Mouse (Mus musculus): Measurements from ENCODE around the gene Tnfrsf25. TPM values are rescaled to one million over a fixed set of nuclear protein-coding genes. Genes with fewer than 3 reads are reported as not detected.
A peak's percentile ranks its signal among the peaks of the same experiment; 100 is the strongest.

Gene Tnfrsf25
- polyA plus RNA-seq, 1 experiment from 2014 or later: 1.4 TPM

DNA sequence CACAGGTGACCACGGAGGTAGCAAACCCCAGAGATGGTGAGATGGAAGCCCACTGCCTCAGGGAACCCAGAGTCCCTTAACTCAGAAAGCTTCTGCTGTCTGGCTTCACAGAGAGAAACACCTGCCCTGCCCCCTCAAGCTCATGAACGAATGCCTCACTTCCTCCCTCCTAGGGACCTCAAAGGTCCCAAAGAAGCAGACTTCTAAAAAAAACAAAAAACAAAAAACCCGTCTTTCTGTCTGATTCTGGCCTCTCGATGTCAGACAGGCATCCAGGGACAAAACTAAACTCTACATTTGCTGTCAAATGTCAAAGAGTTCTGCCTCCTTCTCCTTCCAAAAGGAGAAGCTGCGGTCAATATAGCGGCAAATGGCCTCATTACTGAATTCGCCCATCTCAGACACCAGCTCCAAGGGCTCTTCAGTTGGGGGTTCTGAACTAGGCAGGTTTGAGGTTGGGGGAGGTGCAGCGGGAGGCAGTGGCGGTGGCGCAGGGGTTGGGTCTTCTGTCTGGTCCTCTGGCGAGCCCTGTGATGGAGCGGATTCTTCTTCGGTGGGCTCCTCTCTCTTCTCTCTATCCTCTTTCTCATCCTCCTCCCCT is 8.7 kb downstream of the Tnfrsf25 start:
- H3K27me3 ChIP-seq (ENCODE audit: control insufficient read depth, insufficient read depth, low read length): peaks cover 90% of the 10 kb centered on the region
- H3K4me1 ChIP-seq (ENCODE audit: control insufficient read depth, insufficient read depth, low read length): peaks cover 31% of the 10 kb centered on the region
- H3K36me3 ChIP-seq (ENCODE audit: control insufficient read depth, insufficient read depth): no peaks in the 10 kb centered on the region
- peak overlapping the region; percentile 55 for H3K4me2 ChIP-seq (ENCODE audit: low read depth, low read length)
- ATAC-seq (replicated peaks; ENCODE audit: extremely low read depth, insufficient read depth, low FRiP score): no peak
- 17% methylated on average over 13 of the region's 13 CpGs for WGBS
- H3K4me3 ChIP-seq (ENCODE audit: low read length): no peak overlapping the region
- no peaks in the 10 kb centered on the region for H3K9me3 ChIP-seq (replicated peaks; ENCODE audit: control insufficient read depth, low read length)
- H3K9ac ChIP-seq (ENCODE audit: low read length): no peak overlapping the region
- H3K27ac ChIP-seq (ENCODE audit: low read length): no peak overlapping the region

DNA sequence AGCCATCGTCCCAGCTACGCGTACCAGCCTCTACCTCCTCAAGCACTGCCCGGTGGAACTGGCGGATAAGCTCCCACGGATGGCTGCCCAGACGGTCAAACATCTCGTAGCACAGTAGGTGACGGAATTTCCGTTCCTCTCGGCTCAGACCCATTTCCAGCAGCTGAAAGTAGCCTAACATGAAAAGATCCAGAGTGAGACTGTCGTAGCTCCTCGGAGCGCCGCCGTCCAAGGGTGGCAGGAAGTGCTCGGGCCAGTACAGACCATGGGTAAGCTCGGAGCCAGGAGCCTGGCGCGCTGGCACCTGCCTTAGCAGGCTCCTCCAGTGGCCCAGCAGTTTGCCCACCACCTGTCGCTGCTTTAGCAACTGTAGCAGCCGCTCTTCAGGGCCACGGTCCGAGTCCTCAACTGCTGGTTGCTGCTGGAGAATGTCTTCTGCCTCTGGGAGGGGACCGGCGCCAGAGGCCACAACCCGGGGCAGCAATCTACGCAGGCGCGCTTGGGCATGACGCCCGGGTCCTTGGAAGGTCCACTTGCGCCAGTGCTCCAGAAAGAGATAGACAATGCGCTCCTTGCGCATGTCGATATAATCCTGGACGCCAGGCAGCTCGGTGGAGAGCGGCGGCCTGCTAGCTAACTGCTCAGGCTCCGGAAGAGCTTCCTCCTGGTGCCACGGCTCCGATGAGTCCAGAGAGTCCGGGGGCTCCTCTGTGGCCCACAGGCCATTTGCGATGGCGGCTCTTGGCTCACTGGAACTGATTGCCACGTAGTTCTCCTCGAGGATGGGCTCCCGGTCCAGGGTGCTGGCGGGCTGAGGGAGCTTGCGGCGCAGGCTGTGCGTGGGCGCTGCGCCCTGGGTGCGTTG is 9.7 kb downstream of the Tnfrsf25 start:
- Histone ChIP-seq H3K27ac (ENCODE audit: low read length) (no peak overlapping the region), H3K4me1 (ENCODE audit: control insufficient read depth, insufficient read depth, low read length) (peaks cover 24% of the 10 kb centered on the region), H3K27me3 (ENCODE audit: control insufficient read depth, insufficient read depth, low read length) (peaks cover 90% of the 10 kb centered on the region), H3K9ac (ENCODE audit: low read length) (peak overlapping the region; percentile 30; the same call in 1 of the 2 replicates), H3K4me2 (ENCODE audit: low read depth, low read length) (peak overlapping the region; percentile 55), H3K4me3 (ENCODE audit: low read length) (peak overlapping the region; percentile 46), H3K9me3 (replicated peaks; ENCODE audit: control insufficient read depth, low read length) (no peaks in the 10 kb centered on the region), H3K36me3 (ENCODE audit: control insufficient read depth, insufficient read depth) (no peaks in the 10 kb centered on the region)
- 7% methylated on average over 56 of the region's 56 CpGs for WGBS
- peak; percentile 30; the same call in 1 of the 2 replicates for ATAC-seq (replicated peaks; ENCODE audit: extremely low read depth, insufficient read depth, low FRiP score)

DNA sequence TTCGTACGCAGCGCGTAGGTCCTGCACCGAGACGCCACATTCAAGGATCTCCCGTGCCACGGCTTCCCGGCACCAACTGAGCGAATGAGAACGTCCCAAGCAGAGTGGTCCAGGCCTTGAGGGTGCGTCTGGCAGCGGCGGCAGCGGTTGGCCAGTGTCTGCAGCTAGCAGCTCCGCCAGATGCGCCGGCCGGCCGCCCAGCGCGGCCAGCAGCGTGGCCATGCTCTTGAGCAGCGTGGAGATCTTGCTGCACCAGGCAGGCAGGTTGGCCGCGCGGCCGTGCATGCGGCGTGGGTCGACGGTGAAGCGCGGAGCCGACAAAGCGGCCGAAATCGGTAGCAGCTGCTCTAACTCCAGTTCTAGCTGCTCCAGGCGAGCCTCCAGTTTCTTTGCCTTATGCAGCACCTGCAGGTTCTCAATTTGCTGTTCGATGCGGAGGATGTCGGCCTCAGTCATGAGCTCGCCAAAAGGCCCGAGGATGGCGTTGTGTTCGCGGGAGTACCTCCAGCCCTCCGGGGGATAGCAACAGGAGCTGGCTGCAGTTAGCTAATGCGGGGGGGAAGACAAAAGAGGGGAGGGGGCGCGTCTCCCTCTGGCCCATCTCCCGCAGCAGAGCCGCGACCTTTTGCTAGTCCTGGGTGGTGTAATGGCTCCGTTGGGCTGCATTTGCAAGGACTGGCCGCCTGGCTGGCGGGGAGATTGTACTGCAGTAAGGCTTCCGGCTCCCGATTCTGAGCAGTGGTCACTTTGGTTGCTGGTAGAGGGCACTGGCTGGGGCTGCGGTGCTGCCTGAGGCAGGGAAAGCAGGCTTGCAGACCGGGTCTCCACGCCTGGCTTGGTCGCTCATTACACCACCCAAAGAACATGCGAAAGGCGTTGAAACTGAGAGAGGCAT is 10.5 kb downstream of the Tnfrsf25 start:
- H3K4me1 ChIP-seq (ENCODE audit: control insufficient read depth, insufficient read depth, low read length): peaks cover 19% of the 10 kb centered on the region
- peaks cover 89% of the 10 kb centered on the region for H3K27me3 ChIP-seq (ENCODE audit: control insufficient read depth, insufficient read depth, low read length)
- no peaks in the 10 kb centered on the region for H3K36me3 ChIP-seq (ENCODE audit: control insufficient read depth, insufficient read depth)
- peak overlapping the region; percentile 55 for H3K4me2 ChIP-seq (ENCODE audit: low read depth, low read length)
- no peak overlapping the region for H3K27ac ChIP-seq (ENCODE audit: low read length)
- ATAC-seq (replicated peaks; ENCODE audit: extremely low read depth, insufficient read depth, low FRiP score): no peak
- WGBS: 7% methylated on average over 65 of the region's 65 CpGs
- H3K9me3 ChIP-seq (replicated peaks; ENCODE audit: control insufficient read depth, low read length): no peaks in the 10 kb centered on the region
- H3K4me3 ChIP-seq (ENCODE audit: low read length): peak overlapping the region; percentile 46
- H3K9ac ChIP-seq (ENCODE audit: low read length): peak overlapping the region; percentile 48

- WGBS: 94% methylated on average over 11 of the region's 11 CpGs
- Histone ChIP-seq H3K9me3 (replicated peaks; ENCODE audit: control insufficient read depth, low read length) (no peaks in the 10 kb centered on the region), H3K27ac (ENCODE audit: low read length) (no peak overlapping the region), H3K4me2 (ENCODE audit: low read depth, low read length) (no peak overlapping the region), H3K36me3 (ENCODE audit: control insufficient read depth, insufficient read depth) (no peaks in the 10 kb centered on the region), H3K9ac (ENCODE audit: low read length) (no peak overlapping the region), H3K4me3 (ENCODE audit: low read length) (no peak overlapping the region), H3K27me3 (ENCODE audit: control insufficient read depth, insufficient read depth, low read length) (peaks cover 93% of the 10 kb centered on the region), H3K4me1 (ENCODE audit: control insufficient read depth, insufficient read depth, low read length) (peaks cover 23% of the 10 kb centered on the region)
- ATAC-seq (replicated peaks; ENCODE audit: extremely low read depth, insufficient read depth, low FRiP score): no peak
These were observed 12.2 kb downstream of the Tnfrsf25 start for GRCm38 (mm10) chr4:152127884-152128283.

- Histone ChIP-seq H3K9ac (ENCODE audit: low read length) (no peak overlapping the region), H3K4me3 (ENCODE audit: low read length) (no peak overlapping the region), H3K27ac (ENCODE audit: low read length) (no peak overlapping the region), H3K9me3 (replicated peaks; ENCODE audit: control insufficient read depth, low read length) (no peaks in the 10 kb centered on the region), H3K36me3 (ENCODE audit: control insufficient read depth, insufficient read depth) (no peaks in the 10 kb centered on the region), H3K4me2 (ENCODE audit: low read depth, low read length) (no peak overlapping the region), H3K4me1 (ENCODE audit: control insufficient read depth, insufficient read depth, low read length) (peaks cover 23% of the 10 kb centered on the region), H3K27me3 (ENCODE audit: control insufficient read depth, insufficient read depth, low read length) (peaks cover 93% of the 10 kb centered on the region)
- ATAC-seq (replicated peaks; ENCODE audit: extremely low read depth, insufficient read depth, low FRiP score): no peak
- WGBS: 71% methylated on average over 5 of the region's 5 CpGs
These were observed 13.1 kb downstream of the Tnfrsf25 start for GRCm38 (mm10) chr4:152128784-152129183.

GRCm38 (mm10) chr4:152129395-152129930 is 13.7 kb downstream of the Tnfrsf25 start:
- peaks cover 23% of the 10 kb centered on the region for H3K4me1 ChIP-seq (ENCODE audit: control insufficient read depth, insufficient read depth, low read length)
- ATAC-seq (replicated peaks; ENCODE audit: extremely low read depth, insufficient read depth, low FRiP score): no peak
- H3K4me2 ChIP-seq (ENCODE audit: low read depth, low read length): no peak overlapping the region

GRCm38 (mm10) chr4:152130771-152131653 is 15.3 kb downstream of the Tnfrsf25 start:
- peaks cover 13% of the 10 kb centered on the region for H3K4me1 ChIP-seq (ENCODE audit: control insufficient read depth, insufficient read depth, low read length)
- 0 out of 2 replicates have a peak overlapping the region, but pooled peaks have one; percentile 0 for H3K9ac ChIP-seq (ENCODE audit: low read length)
- ATAC-seq (replicated peaks; ENCODE audit: extremely low read depth, insufficient read depth, low FRiP score): peak; percentile 65
- H3K4me3 ChIP-seq (ENCODE audit: low read length): peak overlapping the region; percentile 46
- WGBS: under 1% methylated on average over 85 of the region's 85 CpGs
- no peak overlapping the region for H3K27ac ChIP-seq (ENCODE audit: low read length)
- no peaks in the 10 kb centered on the region for H3K36me3 ChIP-seq (ENCODE audit: control insufficient read depth, insufficient read depth)
- H3K27me3 ChIP-seq (ENCODE audit: control insufficient read depth, insufficient read depth, low read length): peaks cover 77% of the 10 kb centered on the region
- H3K4me2 ChIP-seq (ENCODE audit: low read depth, low read length): peak overlapping the region; percentile 68
- no peaks in the 10 kb centered on the region for H3K9me3 ChIP-seq (replicated peaks; ENCODE audit: control insufficient read depth, low read length)

More at GRCm38 (mm10) chr4:152129395-152129930, 13.7 kb downstream of the Tnfrsf25 start:
- H3K27ac ChIP-seq (ENCODE audit: low read length): no peak overlapping the region
- no peaks in the 10 kb centered on the region for H3K9me3 ChIP-seq (replicated peaks; ENCODE audit: control insufficient read depth, low read length)
- 56% methylated on average over 13 of the region's 13 CpGs for WGBS
- H3K36me3 ChIP-seq (ENCODE audit: control insufficient read depth, insufficient read depth): no peaks in the 10 kb centered on the region
- peaks cover 93% of the 10 kb centered on the region for H3K27me3 ChIP-seq (ENCODE audit: control insufficient read depth, insufficient read depth, low read length)
- no peak overlapping the region for H3K4me3 ChIP-seq (ENCODE audit: low read length)
- no peak overlapping the region for H3K9ac ChIP-seq (ENCODE audit: low read length)

Measured in heart, embryonic 16.5 days (tissue).